Mouse (Mus musculus) forebrain, embryonic 11.5 days (tissue): ENCODE measurements around the gene Smdt1. TPM values are rescaled to one million over a fixed set of nuclear protein-coding genes. Genes with fewer than 3 reads are reported as not detected.
A peak's percentile ranks its signal among the peaks of the same experiment; 100 is the strongest.

Experiments used
- ATAC-seq: fragments of 200-750 bp; cut with Nextera tagmentation; replicated peaks from 2 replicates; pipeline ENCODE4 v1.8.0; 2017; ENCODE audit warnings: moderate TSS enrichment; ENCODE audit not compliant: low FRiP score
- DNase-seq: peaks from one replicate; pipeline ENCODE4 v3.0.0-alpha.2; 2017; ENCODE audit warnings: low spot score
- H3K27ac ChIP-seq: fragments of 300-500 bp; sonication (generic); 2 replicates; pipeline ENCODE4 v1.5.1; 2014; ENCODE audit warnings: low read depth, low read length
- H3K27me3 ChIP-seq: fragments of 300-500 bp; sonication (generic); 2 replicates; pipeline ENCODE4 v1.6.1; 2014; ENCODE audit warnings: mild to moderate bottlenecking, low read length, mixed read lengths; ENCODE audit not compliant: control insufficient read depth, insufficient read depth
- H3K36me3 ChIP-seq: fragments of 300-500 bp; sonication (generic); 2 replicates; pipeline ENCODE4 v1.6.1; 2014; ENCODE audit warnings: mild to moderate bottlenecking, low read length, moderate library complexity, mixed read lengths; ENCODE audit not compliant: control insufficient read depth, insufficient read depth
- H3K4me1 ChIP-seq: fragments of 300-500 bp; sonication (generic); replicated peaks from 2 replicates; pipeline ENCODE4 v1.6.1; 2014; ENCODE audit warnings: low read length, mixed read lengths; ENCODE audit not compliant: control insufficient read depth, insufficient read depth
- H3K4me2 ChIP-seq: fragments of 300-500 bp; sonication (generic); 2 replicates; pipeline ENCODE4 v1.6.1; 2014; ENCODE audit warnings: low read depth, mild to moderate bottlenecking, low read length, moderate library complexity, mixed read lengths; ENCODE audit not compliant: severe bottlenecking
- H3K4me3 ChIP-seq: fragments of 300-500 bp; sonication (generic); 2 replicates; pipeline ENCODE4 v1.5.1; 2014; ENCODE audit warnings: low read depth, low read length
- H3K9ac ChIP-seq: fragments of 300-500 bp; sonication (generic); 2 replicates; pipeline ENCODE4 v1.6.1; 2014; ENCODE audit warnings: low read length
- H3K9me3 ChIP-seq: fragments of 300-500 bp; sonication (generic); 2 replicates; pipeline ENCODE4 v1.6.1; 2016; ENCODE audit warnings: low read length, mixed read lengths; ENCODE audit not compliant: control insufficient read depth
- WGBS: fragments of 180-500 bp; shearing (Covaris S2); extraction: QIAGEN DNeasy Blood & Tissue Kit; methylation state at CpG from one replicate; pipeline ENCODE4 v1.1.7; 2014; 5-methylcytosine and 5-hydroxymethylcytosine counted together
- polyA plus RNA-seq: library from polyadenylated mRNA; unstranded; fragments of >200 nt; fragmentation: Nextera tagmentation; extraction: Ambion mirVana; gene quantifications from 2 replicates; pipeline ENCODE4 v1.2.1, GENCODE M21; 2014

The Smdt1 gene
- polyA plus RNA-seq, 1 experiment from 2014 or later = 236 TPM

DNA sequence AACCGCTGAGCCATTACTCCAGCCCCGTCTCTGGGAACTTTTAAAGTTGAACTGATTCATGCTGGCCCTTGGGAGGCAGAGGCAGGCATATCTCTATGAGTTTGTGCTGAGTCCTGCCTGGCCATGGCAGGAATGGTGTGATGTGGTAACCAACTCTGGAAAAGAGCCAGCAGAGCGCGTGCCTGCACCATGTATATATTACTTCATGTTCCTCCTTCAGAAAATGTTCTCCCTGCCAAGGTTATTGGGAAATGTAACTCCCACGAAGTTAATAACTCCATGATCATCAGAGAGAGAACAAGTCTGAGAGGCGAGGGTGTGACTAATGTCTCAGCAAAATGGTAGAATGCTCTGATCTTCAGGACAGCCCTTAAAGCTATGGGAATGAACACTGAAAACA is 20.9 kb upstream of the Smdt1 start:
- Histone ChIP-seq H3K27ac (no peak overlapping the region), H3K9me3 (no peaks in the 10 kb centered on the region), H3K27me3 (no peaks in the 10 kb centered on the region), H3K36me3 (no peaks in the 10 kb centered on the region), H3K4me2 (no peak overlapping the region), H3K4me1 (no peaks in the 10 kb centered on the region), H3K9ac (no peak overlapping the region), H3K4me3 (no peak overlapping the region)
- WGBS = 88% methylated on average over 6 of the region's 6 CpGs
- DNase-seq (no peak), ATAC-seq (no peak)

DNA sequence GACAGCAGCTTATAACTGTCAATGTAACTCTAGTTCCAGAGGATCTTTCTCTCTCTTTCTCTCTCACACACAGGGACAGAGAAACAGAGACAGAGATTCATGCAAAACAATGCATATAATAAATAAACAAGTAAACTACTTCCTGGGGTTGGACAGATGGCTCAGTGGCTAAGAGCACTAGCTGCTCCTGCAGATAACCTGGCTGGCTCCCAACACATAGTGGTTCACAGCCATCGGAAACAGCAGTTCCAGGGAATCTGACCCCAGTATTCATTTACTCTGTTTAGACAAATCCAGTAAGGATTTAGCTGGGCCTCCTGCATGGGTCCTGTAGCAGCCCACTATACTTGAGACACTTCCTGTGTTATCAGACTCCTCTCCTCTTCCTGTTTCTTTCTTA is 19.1 kb upstream of the Smdt1 start:
- no peak overlapping the region for H3K27ac ChIP-seq
- WGBS = 91% methylated on average over 1 of the region's 1 CpGs
- H3K36me3 ChIP-seq = no peaks in the 10 kb centered on the region
- H3K9me3 ChIP-seq = no peaks in the 10 kb centered on the region
- ATAC-seq (no peak), DNase-seq (no peak)
- no peaks in the 10 kb centered on the region for H3K4me1 ChIP-seq
- no peak overlapping the region for H3K4me2 ChIP-seq
- no peak overlapping the region for H3K4me3 ChIP-seq
- H3K27me3 ChIP-seq = no peaks in the 10 kb centered on the region
- no peak overlapping the region for H3K9ac ChIP-seq

DNA sequence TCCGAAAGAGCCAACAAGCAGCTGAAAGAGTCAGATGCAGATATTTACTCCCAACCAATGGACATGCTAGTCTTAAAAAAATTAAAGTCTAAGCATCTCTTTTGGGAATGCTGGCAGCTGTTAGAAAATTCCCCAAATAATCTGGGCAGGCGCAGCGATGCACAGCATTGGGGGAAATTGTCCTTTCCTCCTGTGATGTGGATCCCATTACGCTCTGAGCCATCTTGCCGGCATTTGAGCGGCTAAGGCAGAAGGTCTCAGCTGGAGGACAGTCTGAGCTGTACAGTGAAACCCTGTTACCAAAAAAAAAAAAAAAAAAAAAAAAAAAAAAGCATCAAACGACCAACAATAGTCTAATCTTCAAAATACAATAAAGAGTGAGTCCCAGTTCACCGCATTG is 16.6 kb upstream of the Smdt1 start:
- WGBS = 78% methylated on average over 8 of the region's 8 CpGs
- no peak for ATAC-seq
- no peaks in the 10 kb centered on the region for H3K9me3 ChIP-seq

DNA sequence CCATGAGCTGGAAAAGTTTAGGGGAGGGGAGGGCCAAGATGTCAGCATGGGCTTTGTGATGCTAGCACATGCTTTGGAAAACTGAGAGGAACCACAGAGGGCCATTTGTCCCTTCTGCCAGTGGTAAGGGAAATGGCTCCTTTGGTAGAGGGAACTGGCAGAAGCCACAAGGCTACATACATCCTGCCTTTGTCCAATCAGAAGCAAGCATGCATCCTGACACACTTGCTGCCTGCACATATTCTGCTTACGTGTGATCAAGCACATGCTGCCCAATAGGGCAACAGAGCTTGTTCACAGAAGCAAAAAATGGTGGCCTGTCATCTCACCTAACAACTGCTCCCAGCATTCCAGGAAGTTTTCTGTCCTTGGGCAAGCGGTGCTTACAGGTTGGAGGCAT is 13.4 kb upstream of the Smdt1 start:
- WGBS = 87% methylated on average over 2 of the region's 2 CpGs
- DNase-seq (no peak), ATAC-seq (no peak)
- Histone ChIP-seq H3K4me2 (no peak overlapping the region), H3K4me3 (no peak overlapping the region), H3K9ac (no peak overlapping the region), H3K27me3 (no peaks in the 10 kb centered on the region), H3K9me3 (no peaks in the 10 kb centered on the region), H3K36me3 (no peaks in the 10 kb centered on the region; the same call in 1 of the 2 replicates), H3K4me1 (no peaks in the 10 kb centered on the region), H3K27ac (no peak overlapping the region)

More for the DNA sequence above, 16.6 kb upstream of the Smdt1 start:
- Histone ChIP-seq H3K4me3 (no peak overlapping the region), H3K4me2 (no peak overlapping the region), H3K9ac (no peak overlapping the region), H3K36me3 (no peaks in the 10 kb centered on the region), H3K27ac (no peak overlapping the region), H3K4me1 (no peaks in the 10 kb centered on the region), H3K27me3 (no peaks in the 10 kb centered on the region)
- DNase-seq = no peak

DNA sequence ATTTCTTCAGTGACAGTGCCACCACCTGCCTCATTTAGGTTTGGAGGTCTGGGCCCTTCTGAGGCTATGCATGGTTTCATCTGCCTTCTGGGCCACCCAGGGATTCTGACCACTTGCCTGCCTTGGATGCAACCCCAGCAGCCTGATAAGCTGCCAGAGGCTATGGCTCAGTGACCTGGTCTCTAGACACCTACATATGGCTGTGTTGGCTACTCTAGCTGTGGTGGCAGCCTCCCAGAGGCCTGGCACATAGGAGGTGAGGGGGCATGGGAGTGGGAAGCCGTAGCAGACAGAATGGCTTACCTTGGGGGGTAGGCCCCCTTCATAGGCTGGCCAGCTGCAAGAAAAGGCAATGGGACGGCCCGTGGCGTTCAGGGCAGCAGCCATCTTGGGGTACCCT is 3.6 kb upstream of the Smdt1 start:
- Histone ChIP-seq H3K27me3 (peaks cover 4% of the 10 kb centered on the region; the same call in 1 of the 2 replicates), H3K27ac (no peak overlapping the region), H3K9me3 (no peaks in the 10 kb centered on the region), H3K4me2 (no peak overlapping the region), H3K36me3 (no peaks in the 10 kb centered on the region), H3K4me3 (no peak overlapping the region), H3K4me1 (peaks cover 7% of the 10 kb centered on the region; the same call in 1 of the 2 replicates), H3K9ac (no peak overlapping the region)
- ATAC-seq = no peak
- DNase-seq = no peak
- whole genome bisulfite sequencing = 96% methylated on average over 4 of the region's 4 CpGs

DNA sequence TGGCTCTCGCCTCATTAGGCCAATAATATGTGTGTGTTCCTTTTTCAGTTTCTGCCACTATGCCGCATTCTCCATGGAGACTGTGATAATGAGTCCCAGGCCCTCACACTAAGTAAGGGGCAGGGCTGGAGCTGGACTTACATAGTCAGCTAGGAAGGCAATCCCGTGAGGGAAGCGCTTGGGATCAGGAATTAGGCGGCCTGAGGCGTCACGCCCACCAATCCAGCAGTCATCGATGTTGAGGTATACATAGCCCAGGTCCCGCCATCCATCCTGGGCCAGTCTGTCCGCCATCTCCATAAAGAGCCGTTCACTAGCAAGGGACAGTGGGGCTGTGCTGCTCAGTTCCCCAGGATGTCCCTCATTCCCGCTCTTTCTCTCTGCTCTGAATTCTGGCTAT is 2.1 kb upstream of the Smdt1 start:
- no peak overlapping the region for H3K4me2 ChIP-seq
- H3K27ac ChIP-seq = no peak overlapping the region
- no peaks in the 10 kb centered on the region for H3K36me3 ChIP-seq
- H3K4me3 ChIP-seq = no peak overlapping the region
- WGBS = 77% methylated on average over 12 of the region's 12 CpGs
- H3K27me3 ChIP-seq = peaks cover 9% of the 10 kb centered on the region; the same call in 1 of the 2 replicates
- H3K9ac ChIP-seq = no peak overlapping the region
- peaks cover 11% of the 10 kb centered on the region; the same call in 1 of the 2 replicates for H3K4me1 ChIP-seq
- ATAC-seq (no peak), DNase-seq (no peak)
- H3K9me3 ChIP-seq = no peaks in the 10 kb centered on the region

DNA sequence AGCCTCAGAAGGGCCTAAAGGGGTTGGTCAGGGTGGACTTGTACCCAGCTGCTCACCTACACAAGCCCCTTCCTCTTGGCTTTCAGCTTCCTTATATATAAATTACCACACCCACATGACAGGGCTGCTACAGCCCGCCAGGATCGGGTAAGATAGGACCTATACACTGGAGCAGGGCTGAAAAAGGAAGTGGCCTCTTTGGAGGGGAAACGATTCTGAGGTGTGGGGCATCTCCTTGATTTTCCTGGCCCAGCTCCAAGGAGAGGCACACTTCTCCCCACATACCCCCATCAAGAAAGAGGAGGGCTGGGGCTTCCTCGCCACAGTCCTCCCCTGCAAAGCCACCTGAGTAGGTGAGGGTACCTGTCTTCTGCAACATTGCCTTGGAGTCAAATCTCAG is 884 bp upstream of the Smdt1 start:
- H3K4me2 ChIP-seq = peak overlapping the region; percentile 71
- peaks cover 11% of the 10 kb centered on the region; the same call in 1 of the 2 replicates for H3K4me1 ChIP-seq
- H3K27me3 ChIP-seq = peaks cover 9% of the 10 kb centered on the region; the same call in 1 of the 2 replicates
- no peak overlapping the region for H3K27ac ChIP-seq
- DNase-seq (no peak), ATAC-seq (no peak)
- 52% methylated on average over 4 of the region's 4 CpGs for WGBS
- peak overlapping the region; percentile 55 for H3K9ac ChIP-seq
- no peaks in the 10 kb centered on the region for H3K9me3 ChIP-seq
- H3K4me3 ChIP-seq = peak overlapping the region; percentile 44
- no peaks in the 10 kb centered on the region for H3K36me3 ChIP-seq

DNA sequence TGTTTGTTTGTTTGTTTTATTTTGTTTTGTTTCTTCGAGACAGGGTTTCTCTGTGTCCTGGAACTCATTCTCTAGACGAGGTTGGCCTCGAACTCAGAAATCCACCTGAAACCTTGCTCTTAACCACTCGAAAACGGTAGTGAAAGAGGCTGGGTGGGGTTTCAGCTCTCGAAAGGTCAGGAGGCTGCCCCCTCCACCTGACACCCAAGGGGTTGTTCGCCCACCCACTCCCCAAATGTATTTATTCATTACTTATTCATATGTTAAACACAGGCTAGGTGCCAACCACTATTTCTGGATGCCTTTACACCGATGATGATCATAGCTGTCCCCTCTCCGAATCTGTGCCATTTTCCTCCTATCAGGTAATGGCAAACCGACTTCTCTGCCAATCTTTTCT is 391 bp downstream of the Smdt1 start:
- ATAC-seq (no peak), DNase-seq (no peak)
- no peak overlapping the region for H3K27ac ChIP-seq
- peak overlapping the region; percentile 71 for H3K4me2 ChIP-seq
- 58% methylated on average over 10 of the region's 10 CpGs for WGBS
- H3K4me1 ChIP-seq = peaks cover 11% of the 10 kb centered on the region; the same call in 1 of the 2 replicates
- H3K36me3 ChIP-seq = no peaks in the 10 kb centered on the region
- H3K27me3 ChIP-seq = peaks cover 9% of the 10 kb centered on the region; the same call in 1 of the 2 replicates
- H3K4me3 ChIP-seq = peak overlapping the region; percentile 44
- peak overlapping the region; percentile 55; the same call in 1 of the 2 replicates for H3K9ac ChIP-seq
- H3K9me3 ChIP-seq = no peaks in the 10 kb centered on the region

DNA sequence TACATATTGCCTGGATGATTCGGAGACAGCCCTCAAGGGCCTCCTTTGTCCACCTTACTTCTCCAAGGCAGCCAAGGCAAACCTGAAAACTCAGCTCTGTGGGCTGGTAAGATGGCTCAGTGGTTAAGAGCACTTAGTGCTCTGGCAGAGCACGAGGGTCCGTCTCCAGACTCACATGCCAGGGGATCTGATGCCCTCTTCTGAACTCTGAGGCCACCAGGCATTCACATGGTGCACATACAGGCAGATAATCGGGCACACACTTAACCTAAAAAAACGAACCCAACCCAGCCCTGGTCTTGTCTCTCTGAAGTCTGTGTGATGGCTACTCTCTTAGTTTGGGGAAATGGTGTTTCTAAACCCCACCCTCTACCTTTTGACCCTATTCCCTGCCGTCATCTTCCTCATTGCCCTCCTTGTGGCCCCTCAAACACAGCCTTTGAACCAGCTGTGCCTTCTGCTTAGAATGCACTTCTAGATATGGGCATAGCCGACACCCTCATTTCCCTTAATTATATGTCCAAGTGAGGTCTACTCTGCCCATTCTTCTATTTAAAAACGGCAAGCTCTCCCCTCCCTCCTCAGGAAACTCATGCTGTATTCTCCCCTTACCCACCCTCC is 985 bp downstream of the Smdt1 start:
- 77% methylated on average over 8 of the region's 8 CpGs for WGBS
- H3K27me3 ChIP-seq = peaks cover 9% of the 10 kb centered on the region; the same call in 1 of the 2 replicates
- H3K36me3 ChIP-seq = no peaks in the 10 kb centered on the region
- H3K4me3 ChIP-seq = no peak overlapping the region
- ATAC-seq = no peak
- H3K4me1 ChIP-seq = peaks cover 11% of the 10 kb centered on the region; the same call in 1 of the 2 replicates
- H3K4me2 ChIP-seq = no peak overlapping the region
- H3K9ac ChIP-seq = no peak overlapping the region
- no peak for DNase-seq
- no peak overlapping the region for H3K27ac ChIP-seq
- no peaks in the 10 kb centered on the region for H3K9me3 ChIP-seq
